Mouse (Mus musculus): ENCODE results near the gene Gm3233.
"Not testable (repeated sequence)": the region's sequence is repeated elsewhere in the genome, so short reads cannot be mapped to it uniquely, and the experiment has no call there.

GRCm38 (mm10) chr10:77711157-77711556 is 48.3 kb downstream of the Gm3233 start, which contains the start of gene Gm10024:
- not testable (repeated sequence) for TF ChIP-seq CTCF, EP300 (IDR thresholded peaks at IDR 0.05; ENCODE audit: low read depth)

Data from heart, postnatal 0 days (tissue).